Mouse (Mus musculus): ENCODE data around the gene Syt14.

- no peak for TF ChIP-seq CTCF (IDR thresholded peaks at IDR 0.05; ENCODE audit: low read depth, low read length)
- no peak for TF ChIP-seq EP300 (IDR thresholded peaks at IDR 0.05; ENCODE audit: insufficient read depth, low read depth, low read length)
These were observed 23.2 kb downstream of the Syt14 start for GRCm38 (mm10) chr1:193012351-193012750.
